Mouse (Mus musculus) thymus, adult 2 months (tissue): ENCODE measurements around the gene Bak1. TPM values are rescaled to one million over a fixed set of nuclear protein-coding genes. Genes with fewer than 3 reads are reported as not detected.

ENCODE experiments used
- DNase-seq: peaks from one replicate; pipeline ENCODE4 v3.0.0; 2021
- H3K27ac ChIP-seq: fragments of 200-500 bp; 2 replicates; pipeline ENCODE4 v1.5.1; 2012; ENCODE audit warnings: low read length, control low read depth; ENCODE audit not compliant: control insufficient read depth, insufficient read depth
- H3K27me3 ChIP-seq: fragments of 200-500 bp; 2 replicates; pipeline ENCODE4 v1.6.1; 2012; ENCODE audit warnings: mild to moderate bottlenecking, low read length, moderate library complexity, mixed read lengths; ENCODE audit not compliant: control insufficient read depth, insufficient read depth
- H3K36me3 ChIP-seq: fragments of 200-500 bp; 2 replicates; pipeline ENCODE4 v1.6.1; 2012; ENCODE audit warnings: mild to moderate bottlenecking, low read length, moderate library complexity; ENCODE audit not compliant: control insufficient read depth, insufficient read depth
- H3K4me1 ChIP-seq: fragments of 200-500 bp; replicated peaks from 2 replicates; pipeline ENCODE4 v1.6.1; 2012; ENCODE audit warnings: low read length; ENCODE audit not compliant: control insufficient read depth, insufficient read depth
- H3K4me3 ChIP-seq: fragments of 200-500 bp; 2 replicates; pipeline ENCODE4 v1.5.1; 2012; ENCODE audit warnings: mild to moderate bottlenecking, low read length, control low read depth, moderate library complexity; ENCODE audit not compliant: control insufficient read depth, insufficient read depth
- CTCF ChIP-seq: fragments of 200-500 bp; IDR thresholded peaks from 2 replicates; pipeline ENCODE4 v1.5.1; 2012; ENCODE audit warnings: mild to moderate bottlenecking, control low read depth, low read length, moderate library complexity, borderline replicate concordance; ENCODE audit not compliant: control insufficient read depth, poor library complexity, insufficient read depth; ENCODE audit errors: extremely low read depth
- POLR2A ChIP-seq: fragments of 200-500 bp; IDR thresholded peaks from 2 replicates; pipeline ENCODE4 v1.6.1; 2012; ENCODE audit warnings: mild to moderate bottlenecking, low read length, control low read depth, moderate library complexity; ENCODE audit not compliant: control insufficient read depth, poor library complexity, insufficient read depth; ENCODE audit errors: extremely low read depth
- WGBS: fragments of 180-500 bp; shearing (Covaris S2); methylation state at CpG from one replicate; pipeline ENCODE4 v1.1.7; 2018; 5-methylcytosine and 5-hydroxymethylcytosine counted together
- polyA plus RNA-seq: library from polyadenylated mRNA; depleted of rRNA; stranded (reverse); fragments of >200 nt; gene quantifications from 2 replicates; pipeline ENCODE4 v1.2.3, GENCODE M21; 2012

The Bak1 gene
- polyA plus RNA-seq, 1 experiment = 118 TPM

- no peaks in the 10 kb centered on the region for H3K27me3 ChIP-seq
- TF ChIP-seq POLR2A = no peak
- TF ChIP-seq CTCF = no peak
- peak overlapping the region; percentile 91 for H3K4me3 ChIP-seq
- H3K4me1 ChIP-seq = peaks cover 19% of the 10 kb centered on the region
- H3K36me3 ChIP-seq = peaks cover 11% of the 10 kb centered on the region
- peak overlapping the region; percentile 66 for H3K27ac ChIP-seq
- WGBS = 2% methylated on average over 12 of the region's 12 CpGs
- DNase-seq = peak; percentile 72
Observed at GRCm38 (mm10) chr17:27027460-27028283, 1.1 kb downstream of the Bak1 start.

GRCm38 (mm10) chr17:27025951-27026350 lies 2.9 kb downstream of the Bak1 start:
- Histone ChIP-seq H3K4me1 (peaks cover 19% of the 10 kb centered on the region), H3K27me3 (no peaks in the 10 kb centered on the region), H3K4me3 (no peak overlapping the region), H3K27ac (no peak overlapping the region), H3K36me3 (peaks cover 27% of the 10 kb centered on the region)
- no peak for TF ChIP-seq POLR2A
- no peak for DNase-seq
- 97% methylated on average over 3 of the region's 3 CpGs for WGBS

GRCm38 (mm10) chr17:27025326-27025902 lies 3.4 kb downstream of the Bak1 start:
- H3K36me3 ChIP-seq = peaks cover 31% of the 10 kb centered on the region
- DNase-seq = no peak
- TF ChIP-seq POLR2A = no peak
- TF ChIP-seq CTCF = no peak
- peaks cover 19% of the 10 kb centered on the region for H3K4me1 ChIP-seq
- H3K27me3 ChIP-seq = no peaks in the 10 kb centered on the region
- no peak overlapping the region for H3K4me3 ChIP-seq
- H3K27ac ChIP-seq = no peak overlapping the region
- WGBS = 84% methylated on average over 17 of the region's 17 CpGs

GRCm38 (mm10) chr17:27023342-27023741 lies 5.5 kb downstream of the Bak1 start:
- Histone ChIP-seq H3K4me3 (no peak overlapping the region), H3K36me3 (peaks cover 31% of the 10 kb centered on the region), H3K4me1 (peaks cover 20% of the 10 kb centered on the region), H3K27me3 (no peaks in the 10 kb centered on the region), H3K27ac (no peak overlapping the region)
- DNase-seq = no peak
- WGBS = 92% methylated on average over 4 of the region's 4 CpGs
- TF ChIP-seq CTCF (no peak), POLR2A (no peak)

GRCm38 (mm10) chr17:27021736-27022135 lies 7.1 kb downstream of the Bak1 start:
- Histone ChIP-seq H3K27me3 (no peaks in the 10 kb centered on the region), H3K36me3 (peaks cover 31% of the 10 kb centered on the region), H3K4me3 (no peak overlapping the region), H3K4me1 (peaks cover 26% of the 10 kb centered on the region), H3K27ac (no peak overlapping the region)
- WGBS = 98% methylated on average over 9 of the region's 9 CpGs
- DNase-seq = no peak
- TF ChIP-seq CTCF (no peak), POLR2A (no peak)

- 93% methylated on average over 14 of the region's 14 CpGs for WGBS
- no peak for DNase-seq
- no peak overlapping the region for H3K4me3 ChIP-seq
- H3K4me1 ChIP-seq = peaks cover 23% of the 10 kb centered on the region
- TF ChIP-seq POLR2A = no peak
- TF ChIP-seq CTCF = no peak
- H3K27me3 ChIP-seq = no peaks in the 10 kb centered on the region
- H3K36me3 ChIP-seq = peaks cover 31% of the 10 kb centered on the region
- no peak overlapping the region for H3K27ac ChIP-seq
Observed at GRCm38 (mm10) chr17:27021076-27021475, 7.7 kb downstream of the Bak1 start.

- Histone ChIP-seq H3K27ac (peak overlapping the region; percentile 1; the same call in 1 of the 2 replicates), H3K36me3 (peaks cover 20% of the 10 kb centered on the region), H3K4me1 (peaks cover 19% of the 10 kb centered on the region), H3K27me3 (no peaks in the 10 kb centered on the region), H3K4me3 (no peak overlapping the region)
- TF ChIP-seq POLR2A (no peak), CTCF (no peak)
- no peak for DNase-seq
- 63% methylated on average over 12 of the region's 12 CpGs for WGBS
Observed at GRCm38 (mm10) chr17:27018555-27019196, 10.1 kb downstream of the Bak1 start.
